Mouse (Mus musculus): Measurements from ENCODE around the gene Sept12.
A peak's percentile ranks its signal among the peaks of the same experiment; 100 is the strongest.

The Sept12 gene

DNA sequence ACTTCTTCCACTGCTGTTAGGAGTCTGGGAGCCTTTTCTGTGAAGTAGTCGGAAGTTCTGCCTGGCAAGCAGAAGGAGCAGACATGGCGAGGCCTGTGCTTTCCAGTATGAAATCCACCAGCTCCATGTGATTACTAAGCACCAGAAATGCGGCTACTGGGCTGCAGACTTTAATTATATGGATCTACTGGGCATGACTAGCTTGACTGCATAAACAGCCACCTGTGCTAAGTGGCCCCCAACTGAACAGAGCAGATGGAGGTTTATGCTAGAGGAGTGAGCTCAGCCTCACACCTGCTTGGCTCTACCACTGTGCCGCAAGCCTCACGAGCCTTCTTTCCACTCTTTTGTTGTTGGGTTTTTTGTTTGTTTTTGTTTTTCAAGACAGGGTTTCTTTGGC lies 23.1 kb downstream of the Sept12 start:
- no peak for DNase-seq (ENCODE audit: low spot score)

DNA sequence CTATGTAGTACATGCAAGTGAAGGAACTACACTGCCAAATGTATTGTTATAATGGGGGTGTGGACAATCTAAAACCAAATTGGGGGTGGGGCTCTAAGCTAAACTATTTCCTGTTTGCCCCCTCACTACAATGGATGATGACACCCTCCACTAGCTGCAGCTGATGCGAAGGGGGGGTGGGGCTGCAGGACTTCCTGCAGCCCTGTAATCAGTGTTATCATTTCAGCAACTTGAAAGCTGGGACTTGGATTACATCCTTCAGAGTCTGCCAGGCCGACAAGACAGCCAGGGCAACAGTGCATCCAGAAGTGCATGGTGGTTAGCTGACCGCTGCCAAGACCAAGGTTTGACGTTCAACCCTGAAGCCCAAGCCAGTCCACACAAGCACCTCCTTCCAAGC lies 26.0 kb downstream of the Sept12 start:
- no peak for DNase-seq (ENCODE audit: low spot score)

DNA sequence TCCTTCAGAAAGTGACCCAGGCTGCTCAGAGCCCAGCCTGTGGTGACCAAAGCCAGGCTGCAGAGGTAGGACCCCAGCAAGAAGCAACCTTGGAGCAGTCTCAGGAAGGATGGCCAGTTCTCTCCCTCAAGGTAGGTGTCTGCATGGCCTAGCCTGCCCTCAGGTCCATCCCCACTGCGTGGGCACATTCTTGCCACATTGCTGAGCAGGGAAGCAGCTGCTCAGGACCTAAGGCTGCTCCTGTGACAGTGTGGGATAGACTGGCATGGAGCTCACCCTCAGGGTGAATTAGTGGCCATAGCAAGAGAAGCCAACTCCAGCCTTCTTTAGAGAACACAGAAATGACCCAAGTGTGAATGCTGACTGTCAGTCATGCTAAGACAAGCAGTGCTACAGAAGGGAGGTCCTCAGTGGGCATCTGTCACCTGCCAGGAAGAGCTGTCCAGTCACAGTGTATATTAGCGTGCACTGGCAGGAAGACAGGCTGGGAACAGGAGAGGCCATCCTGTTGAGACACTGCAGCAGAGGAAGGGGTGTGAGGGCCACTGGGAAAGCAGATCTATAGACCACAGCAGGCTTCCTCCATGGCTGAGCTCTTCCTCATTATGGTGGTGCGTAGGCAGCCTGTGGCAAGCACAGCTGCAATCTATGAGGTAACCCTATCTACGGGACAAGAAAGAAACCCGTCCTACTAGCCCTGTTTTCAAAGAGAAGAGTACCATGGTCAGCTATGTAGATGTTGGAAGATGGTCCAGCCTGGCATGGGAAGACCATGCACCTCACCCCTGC lies 28.4 kb downstream of the Sept12 start:
- no peak for DNase-seq (ENCODE audit: low spot score)

DNA sequence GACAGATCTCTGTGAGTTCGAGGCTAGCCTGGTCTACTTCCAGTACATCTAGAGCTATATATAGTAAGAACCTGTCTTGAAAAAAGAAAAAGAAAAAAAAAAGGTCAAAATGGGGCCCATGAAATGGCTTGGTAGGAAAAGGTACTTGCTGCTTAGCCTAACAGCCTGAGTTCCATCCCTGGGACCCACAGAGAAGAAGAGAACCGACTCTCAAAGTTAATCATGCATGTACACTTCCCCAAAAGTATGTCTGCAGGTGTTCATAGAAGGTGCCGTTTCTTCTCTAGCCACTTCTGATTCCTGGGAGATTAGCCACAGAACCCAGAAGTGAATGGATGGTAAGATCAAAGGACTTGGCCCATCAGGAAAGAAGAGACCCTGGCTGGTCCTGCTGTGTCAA lies 29.2 kb downstream of the Sept12 start:
- DNase-seq (ENCODE audit: low spot score) = no peak

DNA sequence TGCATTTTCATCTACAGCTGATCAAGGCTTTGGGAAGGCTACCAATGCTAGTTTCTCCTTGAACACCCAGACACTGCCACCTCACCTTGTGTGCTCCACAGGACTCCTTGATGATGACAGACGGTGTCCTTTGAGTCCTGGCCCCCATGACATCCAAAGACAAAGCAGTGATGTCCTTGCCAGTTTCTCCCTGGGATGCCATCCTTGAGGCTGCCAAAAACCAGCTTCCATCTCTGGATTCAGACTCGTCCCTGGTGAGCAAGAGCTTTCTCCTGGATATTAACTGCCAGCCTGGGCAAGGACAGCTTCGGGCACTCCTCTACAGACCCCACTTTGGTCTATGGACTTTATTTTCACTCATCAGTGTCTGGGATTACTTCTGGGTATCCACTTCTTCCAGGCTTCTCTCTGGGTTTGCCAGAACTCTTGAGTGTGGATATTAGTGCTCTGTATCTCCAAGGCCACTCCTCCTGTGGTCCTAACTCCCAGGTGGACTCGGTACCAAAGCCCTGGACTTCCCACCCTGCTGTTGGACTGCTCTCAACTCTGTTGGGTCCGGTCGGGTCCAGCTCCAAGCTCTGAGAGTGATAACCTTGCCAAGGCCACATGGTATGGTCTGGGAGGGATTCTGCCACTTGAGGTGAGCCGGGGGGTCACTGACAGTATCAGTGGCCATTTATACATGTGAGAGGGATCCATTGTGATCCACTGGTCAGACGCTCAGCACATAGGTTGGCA lies 32.1 kb downstream of the Sept12 start:
- no peak for DNase-seq (ENCODE audit: low spot score)

DNA sequence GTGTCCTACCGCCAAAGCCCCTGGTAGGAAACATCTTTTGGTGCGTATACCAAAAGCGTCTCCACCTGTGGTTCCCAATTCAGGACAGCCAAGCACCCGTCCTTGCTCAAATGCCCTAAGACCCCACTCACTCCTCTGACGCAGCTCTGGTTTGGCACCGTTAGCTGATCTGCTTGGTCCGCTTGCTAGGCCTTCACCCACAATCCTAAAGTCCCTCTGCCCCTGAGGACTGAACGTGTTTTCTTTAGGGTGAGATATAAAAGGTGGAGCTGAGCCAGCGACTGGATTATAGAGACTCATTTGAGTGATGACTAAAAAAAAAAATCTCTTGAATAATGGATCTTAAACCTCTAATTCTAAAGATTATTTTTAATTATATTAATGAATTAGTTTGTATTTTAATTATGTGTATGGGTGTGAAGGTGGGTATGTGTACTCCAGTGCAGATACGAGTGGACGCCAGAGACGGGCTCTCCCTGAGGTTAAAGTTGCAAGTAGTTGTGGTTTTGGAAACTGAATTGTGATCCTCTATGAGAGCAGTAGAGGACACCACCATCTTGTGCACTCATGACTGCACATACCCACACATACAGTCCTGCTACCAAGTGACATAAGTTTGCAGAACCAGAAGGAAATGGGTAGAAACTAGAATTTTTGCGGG lies 32.8 kb downstream of the Sept12 start:
- DNase-seq (ENCODE audit: low spot score) = no peak

DNA sequence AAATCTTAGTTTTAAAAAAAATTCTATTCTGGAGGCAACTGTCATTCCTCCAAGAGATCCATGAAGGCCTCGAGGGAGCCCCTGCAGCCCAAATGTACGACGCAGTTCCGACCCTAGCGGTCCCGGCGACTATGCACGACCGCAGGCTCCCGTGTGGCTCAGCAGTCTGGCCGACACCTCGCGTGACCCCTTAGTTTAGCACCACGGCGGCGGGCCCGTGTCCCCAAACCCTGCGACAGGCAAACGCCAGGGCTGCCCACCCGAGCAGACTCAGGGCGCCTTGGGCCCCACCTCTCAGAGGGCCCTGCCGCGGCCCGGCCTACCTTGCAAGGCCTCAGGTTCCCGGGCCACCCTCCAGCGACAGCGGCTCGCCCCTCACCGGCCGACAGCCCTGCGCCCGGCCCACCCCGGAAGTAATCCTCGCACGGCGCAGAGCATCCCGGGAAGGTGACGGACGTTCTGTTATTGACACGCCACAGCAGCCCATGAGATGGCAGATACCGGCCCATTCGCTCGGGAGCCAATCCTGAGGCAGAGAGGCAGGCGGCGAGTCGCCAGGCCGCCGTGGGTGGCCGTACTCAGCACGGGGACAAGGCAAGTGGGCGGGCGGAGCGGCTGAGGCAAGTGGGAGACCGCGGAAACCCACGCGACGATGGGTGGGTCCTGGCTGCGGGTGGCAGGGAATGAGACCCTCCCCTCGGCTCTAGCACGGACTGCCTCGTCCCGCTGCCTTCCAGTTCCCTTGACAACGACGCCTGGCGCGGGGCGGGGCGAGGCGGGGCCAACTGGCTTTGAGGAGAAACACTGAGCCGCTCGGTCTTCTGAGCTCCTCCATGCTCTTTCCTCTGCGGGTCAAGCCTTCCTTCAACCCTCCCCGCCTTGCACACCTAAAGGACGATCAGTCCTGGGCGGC lies 33.6 kb downstream of the Sept12 start, which contains the start of gene Anks3:
Gene Anks3 (minus strand): TSS at position 409 of the 913 bp plus-strand sequence.
- DNase-seq (ENCODE audit: low spot score) = peak; percentile 99

DNA sequence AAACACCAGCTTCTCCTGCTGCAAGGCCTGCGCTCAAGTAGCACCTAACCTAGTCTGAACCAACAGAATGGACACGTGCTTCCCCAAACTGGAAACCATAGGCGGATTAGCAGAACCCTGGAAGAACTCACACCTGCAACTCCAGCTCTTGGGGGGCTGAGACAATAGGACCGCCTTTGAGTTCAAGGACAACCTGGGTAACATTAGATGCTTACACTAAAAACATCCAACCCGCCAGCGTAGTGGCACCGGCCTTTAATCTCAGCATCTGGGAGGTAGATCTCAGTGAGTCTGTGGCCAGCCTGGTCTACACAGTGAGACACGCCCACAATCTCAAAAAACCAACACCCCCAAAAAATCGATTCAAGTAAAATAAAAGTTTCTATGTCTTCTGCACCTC lies 34.3 kb downstream of the Sept12 start:
- DNase-seq (ENCODE audit: low spot score) = no peak

DNA sequence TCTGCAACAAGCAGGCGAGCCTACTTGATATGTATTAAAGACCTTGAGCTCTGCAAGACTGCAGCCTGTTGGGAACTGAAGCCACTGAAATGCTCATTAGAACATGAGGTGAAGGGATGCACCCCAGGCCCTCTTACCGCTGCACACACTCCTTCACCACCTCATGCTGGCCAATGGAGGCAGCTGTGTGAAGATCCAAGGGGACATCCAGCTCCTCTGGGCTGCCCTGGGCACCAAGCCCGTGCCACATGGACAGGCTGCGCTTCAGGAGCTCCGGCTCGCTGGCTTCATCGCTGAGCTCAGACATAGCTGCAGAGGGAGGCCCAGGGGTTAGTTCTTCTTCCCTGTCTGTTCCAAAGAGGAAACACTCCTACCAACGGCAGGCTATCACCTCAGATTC lies 37.4 kb downstream of the Sept12 start:
- no peak for DNase-seq (ENCODE audit: low spot score)

DNA sequence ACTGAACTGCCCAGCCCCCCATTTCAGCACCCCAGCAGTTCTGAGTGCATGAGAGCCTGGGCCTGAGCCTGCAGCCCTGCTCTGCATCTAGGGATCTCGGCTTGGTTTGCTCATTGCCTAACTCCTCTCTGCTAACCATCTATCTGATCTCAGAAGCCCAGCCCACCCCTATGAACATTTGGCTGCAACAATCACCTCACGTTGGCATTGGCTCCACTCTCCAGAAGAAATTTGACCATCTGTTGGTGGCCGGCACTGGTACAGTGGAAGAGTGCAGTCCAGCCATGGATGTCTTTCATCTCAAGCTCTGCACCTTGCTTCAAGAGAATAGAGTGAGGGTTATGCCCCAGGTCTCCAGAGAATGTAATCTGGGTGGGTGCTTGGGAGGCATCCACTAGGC lies 40.2 kb downstream of the Sept12 start:
- no peak for DNase-seq (ENCODE audit: low spot score)

DNA sequence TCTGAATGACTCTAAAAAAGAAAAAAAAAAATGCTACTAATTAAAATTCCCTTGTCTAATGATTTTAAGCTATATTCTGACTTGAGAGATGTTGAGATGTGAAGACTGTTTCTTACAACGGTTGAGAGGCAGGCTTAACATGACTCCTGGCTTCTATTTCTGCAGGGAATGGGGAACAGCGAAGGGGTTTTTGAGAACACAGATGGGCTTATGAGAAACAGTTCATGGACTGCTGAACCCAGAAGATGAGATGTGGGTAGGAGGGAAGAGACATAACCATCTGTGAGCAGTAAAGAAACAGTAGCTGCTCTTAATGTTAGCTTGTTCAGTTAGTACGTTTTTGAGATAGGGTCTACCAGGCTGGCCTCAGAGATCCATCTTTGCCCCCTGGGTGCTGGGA lies 41.0 kb downstream of the Sept12 start:
- no peak for DNase-seq (ENCODE audit: low spot score)

DNA sequence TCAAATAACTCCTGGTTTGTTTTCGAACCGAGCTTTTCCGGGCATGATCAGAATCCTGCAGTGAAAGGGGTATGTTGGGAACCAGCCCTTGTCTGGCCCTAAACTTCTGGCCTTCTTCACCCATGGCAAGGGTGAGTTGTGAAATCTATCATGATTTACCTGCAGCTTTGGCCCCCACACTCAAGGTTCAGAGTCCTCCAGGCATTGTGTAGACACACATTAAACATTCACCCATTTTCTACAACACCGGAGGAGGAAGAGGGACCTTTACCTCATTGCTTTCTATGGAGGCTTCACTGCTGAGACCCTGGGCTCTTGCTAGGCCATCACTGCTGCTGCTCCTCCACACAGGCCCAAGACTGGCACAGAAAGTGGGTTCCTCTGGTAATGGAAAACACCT lies 50.3 kb downstream of the Sept12 start:
- no peak for DNase-seq (ENCODE audit: low spot score)

DNA sequence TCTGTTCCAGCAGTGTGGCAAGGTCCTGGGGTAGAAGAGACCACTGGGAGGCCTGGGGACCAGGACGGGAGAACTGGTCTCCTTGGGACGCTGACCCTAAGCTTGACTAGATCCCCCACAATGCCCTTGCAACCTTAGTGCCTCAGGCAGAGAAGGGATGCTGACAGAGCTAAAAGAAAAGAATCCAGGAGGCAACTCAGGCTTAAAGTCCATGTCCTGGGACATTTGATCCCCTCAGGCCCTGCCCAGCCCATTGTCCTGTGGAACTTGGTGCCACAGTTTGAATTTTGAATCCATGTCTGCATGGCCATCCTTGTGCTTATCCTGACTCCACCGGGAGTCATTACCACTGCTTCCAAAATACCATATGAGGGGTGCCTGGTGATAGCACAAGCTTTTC lies 51.5 kb downstream of the Sept12 start:
- no peak for DNase-seq (ENCODE audit: low spot score)

DNA sequence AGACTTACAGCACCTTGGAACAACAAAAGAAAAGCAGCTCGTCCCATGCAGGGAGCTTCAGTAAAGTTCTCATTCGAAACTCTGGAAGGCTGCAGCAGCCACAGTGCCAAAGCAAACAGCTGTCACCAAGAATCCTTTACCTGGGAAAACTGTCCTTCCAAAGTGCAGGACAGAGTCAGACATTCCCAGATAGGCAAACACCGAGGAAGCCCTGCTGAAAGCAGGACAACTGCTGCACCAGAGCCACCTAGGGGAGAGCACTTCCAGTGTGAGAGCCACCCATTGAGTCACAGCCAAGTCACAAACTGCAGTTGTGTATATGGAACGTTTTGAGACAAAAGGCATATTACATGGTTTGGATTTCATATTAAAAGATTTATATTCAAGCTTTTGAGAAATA lies 52.2 kb downstream of the Sept12 start:
- DNase-seq (ENCODE audit: low spot score) = no peak

DNA sequence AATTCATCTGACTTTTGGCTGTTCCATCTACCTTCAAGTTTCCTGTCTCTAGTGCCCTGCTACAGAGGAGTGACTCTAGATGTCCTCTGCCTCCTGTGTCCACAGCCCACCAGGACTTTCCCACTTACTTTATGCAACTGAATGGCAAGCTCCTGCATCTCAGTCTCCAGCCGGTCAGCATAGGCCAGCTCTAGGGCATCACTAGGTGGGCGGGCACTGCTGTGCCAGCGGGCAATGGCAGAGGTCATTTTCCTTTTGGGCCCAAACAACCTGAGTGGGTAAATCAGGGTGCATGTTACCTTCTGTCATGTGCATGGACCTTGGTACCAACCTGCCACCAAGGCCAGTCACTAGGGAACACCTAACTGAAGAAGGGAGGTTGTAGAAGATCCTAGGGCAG lies 54.2 kb downstream of the Sept12 start:
- no peak for DNase-seq (ENCODE audit: low spot score)

DNA sequence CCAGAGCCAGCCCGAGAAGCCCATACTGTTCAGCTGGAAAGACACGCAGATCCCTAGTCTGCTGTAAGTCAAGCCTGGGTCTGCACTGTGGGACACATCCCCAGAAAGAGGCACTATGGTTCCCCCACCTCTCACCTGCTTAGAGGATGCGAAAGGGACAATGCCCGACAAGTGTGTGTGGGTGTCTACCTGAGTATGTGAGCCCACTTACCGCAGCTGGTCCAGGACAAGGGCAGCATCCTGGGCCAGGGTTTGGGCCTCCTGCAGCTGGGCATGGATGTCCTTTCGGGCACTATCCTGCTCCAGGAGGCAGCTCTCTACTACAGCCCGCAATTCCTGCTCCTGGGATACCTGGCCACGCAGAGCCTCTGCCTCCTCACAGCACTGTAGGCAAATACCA lies 54.8 kb downstream of the Sept12 start:
- DNase-seq (ENCODE audit: low spot score) = no peak

DNA sequence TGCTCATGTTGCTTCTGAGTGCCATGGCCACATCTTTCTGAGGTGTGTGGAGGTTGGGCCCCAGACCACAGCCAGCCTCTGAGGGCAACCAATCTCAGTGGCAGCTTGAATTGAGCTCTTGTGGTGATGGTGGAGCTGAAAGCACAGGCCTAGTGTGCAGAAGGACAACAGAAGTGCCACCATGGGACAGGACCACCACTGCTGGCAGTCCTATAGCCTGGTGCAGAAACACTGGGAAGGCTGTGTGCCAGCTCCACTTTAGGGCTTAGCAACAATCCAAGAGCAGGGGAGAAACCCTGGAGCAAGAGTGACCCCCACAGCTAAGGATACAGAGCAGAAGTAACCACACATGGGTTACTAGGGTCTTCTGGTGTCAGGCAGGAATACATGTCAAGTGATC lies 56.6 kb downstream of the Sept12 start:
- no peak for DNase-seq (ENCODE audit: low spot score)

DNA sequence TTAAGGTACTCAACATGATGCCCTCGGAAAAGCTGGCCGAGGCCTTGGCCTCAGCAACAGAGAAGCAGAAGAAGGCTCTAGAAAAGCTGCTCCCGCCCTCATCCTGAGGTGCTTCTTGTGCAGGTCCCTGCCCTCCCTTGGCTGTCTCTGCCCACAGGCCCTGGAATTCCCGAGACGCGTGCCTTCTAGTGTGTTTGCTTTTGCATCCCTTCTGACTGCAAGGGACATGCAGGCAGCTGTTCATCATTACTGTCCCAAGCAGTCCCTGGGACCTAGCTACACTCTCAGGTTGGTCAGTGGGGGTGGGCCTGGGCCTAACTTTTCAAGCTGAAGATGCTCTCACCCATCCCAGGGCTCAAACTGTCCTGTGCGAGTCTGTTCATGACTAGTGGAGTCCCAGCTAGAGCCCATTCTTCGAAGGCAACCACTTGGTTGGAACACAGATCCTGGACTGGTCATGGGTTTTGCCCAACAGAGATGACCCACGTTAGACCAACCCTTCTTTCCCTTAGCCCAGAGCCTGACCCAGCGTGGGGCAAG lies 57.3 kb downstream of the Sept12 start:
- DNase-seq (ENCODE audit: low spot score) = no peak

DNA sequence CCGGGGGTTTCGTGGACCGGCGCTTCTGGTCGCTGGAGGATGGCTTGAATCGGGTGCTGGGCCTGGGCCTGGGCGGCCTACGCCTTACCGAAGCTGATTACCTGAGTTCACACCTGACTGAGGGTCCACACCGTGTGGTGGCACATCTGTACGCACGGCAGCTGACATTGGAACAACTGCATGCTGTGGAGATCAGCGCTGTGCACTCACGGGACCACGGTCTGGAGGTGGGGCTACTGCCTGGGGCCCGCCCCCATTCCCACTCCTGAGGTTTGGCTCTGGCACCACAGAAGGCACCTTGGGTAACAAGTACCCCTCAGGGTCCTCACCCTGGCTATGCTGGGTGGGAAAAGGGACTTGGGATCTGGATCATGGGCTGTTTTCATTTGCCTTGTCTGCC lies 58.2 kb downstream of the Sept12 start:
- no peak for DNase-seq (ENCODE audit: low spot score)

DNA sequence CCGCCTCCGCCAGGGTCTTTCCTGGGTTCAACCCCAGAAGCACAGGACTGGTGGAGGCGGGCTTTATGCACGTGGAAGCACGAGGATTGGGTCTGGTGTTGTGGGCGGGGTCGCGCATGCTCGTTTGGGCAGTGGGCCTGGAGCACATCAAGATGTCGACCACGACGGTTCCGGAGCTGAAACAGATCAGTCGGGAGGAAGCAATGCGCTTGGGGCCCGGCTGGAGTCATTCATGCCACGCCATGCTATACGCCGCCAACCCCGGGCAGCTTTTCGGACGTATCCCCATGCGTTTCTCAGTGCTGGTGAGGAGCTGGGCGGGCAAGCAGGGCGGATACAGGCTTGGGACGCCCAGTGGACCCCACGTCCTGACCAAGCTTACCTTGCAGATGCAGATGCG lies 58.7 kb downstream of the Sept12 start:
- peak; percentile 94 for DNase-seq (ENCODE audit: low spot score)

DNA sequence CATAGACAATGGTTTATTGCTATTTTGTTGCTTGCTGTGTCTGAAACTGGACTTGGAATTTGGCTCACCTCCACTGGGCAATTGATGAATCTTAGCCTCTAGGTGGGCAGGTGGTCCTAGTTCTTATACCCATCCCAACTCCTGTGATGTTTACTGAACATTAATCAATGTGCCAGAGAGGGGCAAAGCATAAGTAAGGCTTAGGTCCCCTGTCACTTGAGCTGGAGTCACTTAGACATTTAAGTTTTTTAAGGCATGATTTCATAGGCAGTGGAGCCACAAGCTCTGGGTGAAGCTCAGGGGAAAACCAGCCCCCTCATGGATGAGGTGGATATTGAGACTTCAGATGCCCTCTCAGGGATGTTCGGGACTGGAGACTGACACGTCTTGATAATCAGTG lies 59.2 kb downstream of the Sept12 start, which contains the start of gene Nudt16l1:
Gene Nudt16l1 (plus strand): TSS at position 301 of the 400 bp plus-strand sequence.
- DNase-seq (ENCODE audit: low spot score) = no peak

Data from left cerebral cortex, adult 11 months (tissue).